Mouse (Mus musculus) A20 (cell line): ENCODE data around the gene Hnrnpf.
A peak's percentile ranks its signal among the peaks of the same experiment; 100 is the strongest.

Source experiments
- DNase-seq: peaks from one replicate; pipeline ENCODE4 v3.0.0-alpha.2; 2011; ENCODE audit warnings: low read depth, low spot score

Gene Hnrnpf

DNA sequence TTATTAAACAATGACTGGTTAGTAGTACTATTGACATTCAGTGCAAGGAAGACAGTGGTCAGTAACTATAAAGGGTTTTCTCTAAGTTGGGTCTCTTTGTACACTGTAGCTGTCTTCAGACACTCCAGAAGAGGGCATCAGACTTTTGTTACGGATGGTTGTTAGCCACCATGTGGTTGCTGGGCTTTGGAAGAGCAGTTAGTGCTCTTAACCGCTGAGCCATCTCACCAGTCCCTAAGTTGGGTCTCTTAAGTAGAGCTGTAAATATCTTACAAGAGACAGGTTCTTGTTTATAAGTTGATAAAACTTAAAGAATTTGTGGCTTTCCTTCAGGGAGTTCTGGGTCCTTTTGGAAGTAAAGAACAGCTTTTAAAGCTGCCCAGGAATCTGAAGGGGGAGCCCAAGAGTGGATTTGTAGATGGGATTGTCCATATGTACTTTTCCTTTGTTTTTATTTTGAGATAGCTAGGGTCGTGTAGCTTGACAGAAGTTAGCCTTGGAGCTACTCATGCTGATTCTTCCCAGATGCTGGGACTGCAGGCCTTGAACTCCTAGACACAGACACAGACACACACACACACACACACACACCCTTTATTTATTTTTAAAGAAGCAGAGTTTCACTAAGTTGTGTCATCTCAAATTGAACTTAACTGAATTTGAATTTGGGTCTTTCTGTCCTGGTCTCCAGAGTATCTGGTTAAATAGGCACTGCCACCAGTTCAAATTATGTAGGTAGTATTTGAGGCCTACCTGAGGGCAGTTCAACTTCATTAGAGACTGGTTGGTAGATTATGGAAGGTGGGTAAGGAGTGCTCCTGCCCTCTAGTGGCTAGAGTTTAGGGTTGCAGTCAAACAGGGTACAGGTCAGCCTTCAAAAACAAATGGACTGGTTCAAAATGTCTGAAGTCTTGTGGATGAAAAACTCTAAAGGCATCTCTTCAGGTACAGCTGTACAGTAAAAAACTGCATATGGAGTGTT lies 20.8 kb downstream of the Hnrnpf start:
- peak; percentile 75 for DNase-seq

DNA sequence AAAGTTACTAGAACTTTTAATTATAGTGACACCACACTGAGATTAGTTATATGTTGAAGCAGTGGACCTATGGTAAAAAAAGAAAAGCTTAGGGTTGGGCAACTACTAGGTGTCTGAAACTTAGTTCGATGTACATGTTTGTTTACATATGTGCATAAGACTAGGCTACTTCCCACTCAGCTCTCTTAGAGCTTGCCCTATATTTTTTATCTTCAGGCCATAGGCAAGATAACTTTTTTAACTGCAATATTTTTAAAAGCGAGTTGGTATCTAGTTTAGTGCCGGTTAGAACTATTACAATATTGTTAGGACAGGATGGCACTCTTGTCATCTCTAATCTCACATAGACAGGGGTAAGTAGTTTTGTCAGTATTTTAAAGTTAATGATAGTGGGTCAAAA lies 21.9 kb downstream of the Hnrnpf start:
- no peak for DNase-seq

DNA sequence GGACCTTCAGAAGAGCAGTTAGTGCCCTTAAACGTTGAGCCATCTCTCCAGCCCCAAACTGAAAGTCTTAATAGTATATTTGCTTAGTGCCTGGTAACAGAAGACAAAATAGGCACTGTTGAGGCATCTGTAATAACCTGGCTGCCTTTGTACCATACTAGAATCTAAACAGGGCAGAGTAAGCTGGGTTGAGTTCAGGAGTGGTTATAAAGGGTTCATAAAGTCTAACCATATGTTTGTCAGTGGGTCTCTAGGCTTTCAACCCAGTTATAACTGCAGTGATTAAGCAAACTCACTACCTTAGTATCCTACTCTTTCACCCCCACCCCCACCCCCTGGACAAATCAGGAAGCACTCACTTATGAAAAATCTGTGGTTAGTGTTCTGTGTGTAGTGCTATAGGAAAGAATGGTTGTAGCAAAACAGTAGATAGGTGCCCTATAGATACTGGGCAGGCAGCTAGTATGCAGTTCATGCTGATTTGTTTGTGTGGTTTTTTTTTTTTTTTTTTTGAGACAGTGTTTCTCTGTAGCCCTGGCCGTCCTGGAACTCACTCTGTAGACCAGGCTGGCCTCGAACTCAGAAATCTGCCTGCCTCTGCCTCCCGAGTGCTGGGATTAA lies 26.9 kb downstream of the Hnrnpf start:
- no peak for DNase-seq

DNA sequence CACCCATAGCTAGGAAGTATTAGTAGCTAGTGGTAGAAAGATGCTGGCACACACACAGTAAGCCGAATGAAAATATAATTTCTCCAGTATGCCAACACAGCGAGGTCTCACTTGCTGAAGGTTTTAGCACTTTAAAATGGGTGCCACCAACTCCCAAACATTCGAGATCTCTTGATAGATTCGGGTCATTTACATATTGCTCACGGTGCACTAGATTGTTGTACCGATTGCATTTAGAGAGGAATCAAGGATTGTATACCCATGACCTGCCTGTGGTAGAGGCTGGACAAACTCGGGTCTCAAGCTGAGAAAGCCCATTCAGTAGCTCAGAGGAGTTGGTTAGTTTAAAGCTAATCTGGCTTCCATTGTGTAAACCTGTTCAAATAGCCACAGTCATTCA lies 27.8 kb downstream of the Hnrnpf start:
- no peak for DNase-seq

- no peak for DNase-seq
These were observed 28.6 kb downstream of the Hnrnpf start for GRCm38 (mm10) chr6:117928746-117929145.

- DNase-seq, result no peak
These were observed 30.0 kb downstream of the Hnrnpf start for GRCm38 (mm10) chr6:117929945-117930655.

- DNase-seq, result peak; percentile 64
These were observed 32.4 kb downstream of the Hnrnpf start for GRCm38 (mm10) chr6:117932325-117933051.

- no peak for DNase-seq
These were observed 34.2 kb downstream of the Hnrnpf start for GRCm38 (mm10) chr6:117934301-117934700.

DNA sequence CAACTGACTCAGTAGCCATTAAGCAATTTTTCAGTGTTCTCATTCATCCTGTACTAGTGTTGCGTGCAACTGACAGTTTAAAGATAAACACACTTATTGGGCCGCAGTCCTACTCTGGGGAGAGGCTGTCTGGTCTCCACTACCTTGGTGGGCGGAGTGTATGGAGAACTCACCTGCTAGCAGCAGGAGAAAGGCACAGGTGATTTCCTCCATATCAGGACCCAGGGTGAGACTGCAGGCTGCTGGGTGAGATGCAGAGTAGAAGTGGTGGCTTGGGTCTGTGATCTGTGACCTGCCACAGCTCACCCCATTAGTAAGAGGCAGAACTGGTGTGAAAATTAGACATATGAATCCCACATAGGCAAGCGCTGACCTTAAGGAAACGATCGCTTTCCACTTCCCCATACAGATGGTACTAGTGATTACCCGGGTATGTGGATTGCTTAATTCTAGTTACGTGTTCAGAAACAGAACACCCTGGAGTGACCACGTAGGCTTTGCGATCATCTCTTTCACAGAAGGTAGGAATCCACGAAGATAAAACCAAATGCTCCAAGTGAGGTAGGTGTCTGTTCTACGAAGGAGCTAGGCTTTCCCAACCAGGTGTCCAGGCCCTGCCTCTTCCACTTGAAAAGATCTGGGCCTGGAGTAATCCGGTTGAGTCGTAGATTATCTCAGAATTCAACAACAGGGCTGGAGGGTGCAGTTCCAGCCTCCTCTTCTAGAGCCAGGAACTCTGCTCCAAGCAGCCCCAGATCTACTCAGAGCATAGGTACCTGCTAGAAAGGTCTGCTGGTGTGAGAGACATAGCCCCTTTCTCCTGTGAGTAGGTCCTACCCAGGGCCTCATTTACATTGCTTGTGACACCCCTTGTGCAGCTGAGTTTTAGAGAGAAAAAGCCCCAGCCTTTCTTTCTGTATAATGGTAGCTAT lies 35.8 kb downstream of the Hnrnpf start:
- DNase-seq, result no peak

- no peak for DNase-seq
These were observed 37.3 kb downstream of the Hnrnpf start, which contains the start of gene Fxyd4 for GRCm38 (mm10) chr6:117937222-117937932. Gene Fxyd4, minus strand, starts transcription at chr6:117937692.

DNA sequence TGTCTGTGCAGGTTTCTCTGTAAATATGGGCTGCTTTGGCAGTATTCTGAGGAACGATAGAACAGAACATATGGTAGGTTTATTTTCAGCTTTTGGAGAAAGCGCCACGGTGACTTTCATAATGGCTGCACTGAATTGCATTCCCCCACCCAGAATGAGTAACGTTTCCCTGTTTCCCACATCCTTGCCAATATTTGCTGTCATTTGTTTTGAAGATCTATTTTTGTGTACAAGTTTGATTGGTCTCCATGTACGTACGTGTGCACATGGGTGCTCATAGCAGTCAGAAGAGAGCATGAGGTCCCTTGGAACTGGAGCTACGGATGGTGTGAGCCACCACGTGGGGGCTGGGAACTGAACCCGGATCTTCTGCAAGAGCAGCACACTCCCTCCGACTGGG lies 38.8 kb downstream of the Hnrnpf start:
- no peak for DNase-seq

GRCm38 (mm10) chr6:117942769-117943168 lies 42.6 kb downstream of the Hnrnpf start:
- DNase-seq, result no peak

DNA sequence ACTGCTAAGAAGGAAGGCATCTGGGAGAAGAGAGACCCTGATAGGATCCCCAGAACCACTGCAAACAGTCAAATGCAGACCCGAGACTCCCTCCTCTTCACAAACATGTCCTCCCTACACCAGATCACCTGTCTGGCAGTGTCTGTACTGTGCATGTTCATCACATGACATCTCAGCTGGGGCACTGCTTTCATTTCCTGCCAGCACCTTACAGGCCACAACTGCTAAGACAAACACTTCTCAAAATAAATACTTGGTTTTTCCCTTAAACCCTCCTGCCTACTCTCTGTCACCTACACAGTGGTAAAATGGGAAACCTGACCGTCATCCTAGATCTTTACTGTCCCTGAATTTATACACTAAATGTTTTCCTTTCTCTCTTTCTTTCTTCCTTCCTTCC lies 43.8 kb downstream of the Hnrnpf start:
- peak; percentile 72 for DNase-seq

DNA sequence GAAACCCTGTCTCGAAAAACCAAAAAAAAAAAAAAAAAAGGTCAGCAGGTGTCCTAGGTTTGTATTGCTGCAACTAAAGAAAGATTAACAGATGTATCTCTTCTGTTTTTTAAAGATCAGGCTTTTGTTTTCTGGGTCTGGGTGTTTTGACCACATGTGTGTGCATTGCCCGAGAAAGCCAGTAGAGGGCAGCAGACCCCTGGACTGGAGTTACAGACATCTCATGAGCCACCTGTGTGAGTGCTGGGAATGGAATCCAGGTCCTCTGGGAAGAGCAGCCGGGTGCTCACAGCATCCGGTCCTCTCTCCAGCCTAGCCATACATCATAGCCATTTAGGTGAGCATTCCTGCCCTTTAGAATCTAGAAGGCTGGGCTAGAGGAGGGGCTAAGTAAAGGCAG lies 52.2 kb downstream of the Hnrnpf start:
- DNase-seq, result peak; percentile 48

DNA sequence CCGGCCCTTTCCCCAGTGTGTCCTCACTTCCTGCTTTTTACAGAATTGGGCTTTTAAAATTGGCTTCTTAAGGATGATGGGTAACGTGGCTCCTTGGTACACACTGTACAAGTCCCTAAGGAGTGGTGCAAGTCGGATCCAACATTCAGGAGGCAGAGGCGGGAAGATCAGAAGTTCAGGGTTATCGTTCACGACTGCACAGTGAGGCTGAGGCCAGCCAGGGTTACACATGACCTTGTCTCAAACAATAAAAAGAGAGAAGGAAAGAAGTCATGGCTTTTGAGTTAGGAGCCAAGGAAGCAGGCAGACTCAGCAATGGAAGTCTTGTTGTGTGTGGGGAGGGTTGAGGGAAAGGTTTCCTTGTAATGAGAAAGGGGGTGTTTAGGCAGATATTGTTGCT lies 56.0 kb downstream of the Hnrnpf start:
- no peak for DNase-seq

DNA sequence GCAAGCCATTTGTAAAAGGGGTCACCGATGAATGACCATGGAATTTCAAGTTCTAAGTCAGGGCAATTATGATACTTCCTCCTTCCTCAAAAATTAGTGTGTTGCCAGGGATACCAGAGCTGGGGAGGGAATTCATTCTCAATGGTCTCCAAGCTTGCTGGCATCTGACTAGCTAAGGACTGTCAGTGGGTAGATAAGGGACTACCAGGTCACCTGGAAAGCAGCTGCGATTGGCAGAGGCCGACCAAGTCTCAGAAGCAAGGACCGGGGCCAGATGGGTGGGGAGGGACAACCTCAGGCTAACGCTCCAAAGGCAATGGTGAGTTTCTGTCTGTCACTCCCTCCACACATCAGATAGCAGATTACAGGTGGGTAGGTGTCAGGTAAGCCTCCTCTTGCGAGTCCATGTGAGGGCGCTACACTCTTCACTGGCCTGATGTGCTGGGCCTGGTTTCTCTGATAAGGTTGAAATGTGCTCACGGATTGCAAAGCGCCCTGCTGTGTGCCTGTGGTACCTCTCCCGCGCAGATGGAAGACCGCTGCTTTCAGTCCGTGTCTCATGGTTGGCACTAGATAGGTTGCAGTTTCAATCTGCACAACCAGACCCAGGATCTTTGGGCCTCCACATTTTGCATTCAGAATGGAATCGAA lies 56.9 kb downstream of the Hnrnpf start:
- no peak for DNase-seq

GRCm38 (mm10) chr6:117963201-117963600 lies 63.1 kb downstream of the Hnrnpf start:
- peak; percentile 18 for DNase-seq

DNA sequence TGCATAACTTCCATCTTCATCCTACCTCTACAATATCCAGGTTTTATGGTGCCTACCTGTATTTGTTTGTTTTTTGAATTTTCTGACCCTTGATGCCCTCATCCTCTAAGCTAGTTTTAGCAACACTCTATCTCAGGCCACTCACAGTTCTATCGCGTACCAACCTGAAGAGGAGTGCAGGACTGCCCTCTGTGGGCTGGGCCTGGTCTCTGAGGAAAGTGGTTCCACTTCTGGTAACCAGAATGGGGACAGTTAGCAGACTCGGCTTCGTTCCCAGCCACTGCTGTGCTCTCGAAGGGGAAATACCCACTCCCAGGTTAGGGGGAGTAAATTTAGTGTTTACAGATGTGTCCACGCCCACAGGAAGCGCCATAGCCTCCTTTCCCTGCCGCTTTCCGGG lies 66.6 kb downstream of the Hnrnpf start:
- DNase-seq, result no peak
